Comparison of ENCODE assay signal across 12 mouse cellular contexts in genomic region chr2:166682866-166683265, GRCm38 (mm10). TPM values are rescaled to one million over a fixed set of nuclear protein-coding genes. Genes with fewer than 3 reads are reported as not detected.
DNase-seq lines count a peak whose midpoint lies in the region; ATAC-seq and TF ChIP-seq lines count a peak whose summit lies in the region.
"Had no signal": no experiment of that assay in that cellular context is flagged by ENCODE, and none has a peak within 500 bp of the region (broad histone marks: within the 10 kb centered on the region; RNA-seq: fewer than 3 reads in every experiment).

No protein-coding gene starts in this region.

- H3K27me3 ChIP-seq in stomach, embryonic 14.5 days (ENCODE audit: control insufficient read depth, insufficient read depth, low read length), result no peaks in the 10 kb centered on the region
- no peaks in the 10 kb centered on the region for H3K27me3 ChIP-seq in stomach, postnatal 0 days (ENCODE audit: control insufficient read depth, insufficient read depth, low read length)
- H3K27me3 ChIP-seq in limb, embryonic 13.5 days, result no peaks in the 10 kb centered on the region
- no peaks in the 10 kb centered on the region for H3K27me3 ChIP-seq in liver, postnatal 0 days (ENCODE audit: insufficient read depth, low read length)
- H3K27me3 ChIP-seq in thymus, adult 2 months (ENCODE audit: control insufficient read depth, insufficient read depth, low read length), result no peaks in the 10 kb centered on the region

- 0 out of 2 replicates have a peak overlapping the region, but pooled peaks have one; percentile 2 for H3K27ac ChIP-seq in stomach, embryonic 14.5 days (ENCODE audit: low read length)
- H3K27ac ChIP-seq in stomach, postnatal 0 days (replicated peaks), result no peak overlapping the region
- H3K27ac ChIP-seq in limb, embryonic 13.5 days, result peak overlapping the region; percentile 67; the same call in 1 of the 2 replicates
- H3K27ac ChIP-seq in liver, postnatal 0 days (ENCODE audit: low read depth), result no peak overlapping the region
- H3K27ac ChIP-seq in thymus, adult 2 months (ENCODE audit: control insufficient read depth, insufficient read depth, low read length), result no peak overlapping the region

- H3K9me3 ChIP-seq in stomach, embryonic 14.5 days (ENCODE audit: control insufficient read depth, low read depth, low read length), result no peaks in the 10 kb centered on the region
- H3K9me3 ChIP-seq in stomach, postnatal 0 days (ENCODE audit: control insufficient read depth, low read length), result no peaks in the 10 kb centered on the region
- H3K9me3 ChIP-seq in limb, embryonic 13.5 days, result no peaks in the 10 kb centered on the region
- H3K9me3 ChIP-seq in liver, postnatal 0 days (ENCODE audit: low read length), result no peaks in the 10 kb centered on the region

- no peak overlapping the region for H3K9ac ChIP-seq in stomach, embryonic 14.5 days (replicated peaks; ENCODE audit: low read depth, low read length)
- no peak overlapping the region for H3K9ac ChIP-seq in stomach, postnatal 0 days (ENCODE audit: low read length)
- H3K9ac ChIP-seq in limb, embryonic 13.5 days, result no peak overlapping the region
- H3K9ac ChIP-seq in liver, postnatal 0 days (replicated peaks), result no peak overlapping the region

- TF ChIP-seq CTCF in stomach, postnatal 0 days (IDR thresholded peaks at IDR 0.05; ENCODE audit: low read depth), result no peak
- no peak for TF ChIP-seq CTCF in liver, postnatal 0 days (IDR thresholded peaks at IDR 0.05; ENCODE audit: low read depth)
- no peak for TF ChIP-seq CTCF in thymus, adult 2 months (IDR thresholded peaks at IDR 0.05; ENCODE audit: borderline replicate concordance, control insufficient read depth, extremely low read depth, insufficient read depth, low read length, poor library complexity)

- peaks cover 7% of the 10 kb centered on the region; the same call in 1 of the 2 replicates for H3K4me1 ChIP-seq in stomach, embryonic 14.5 days (ENCODE audit: control insufficient read depth, insufficient read depth, low read length)
- no peaks in the 10 kb centered on the region for H3K4me1 ChIP-seq in stomach, postnatal 0 days (replicated peaks; ENCODE audit: control insufficient read depth, insufficient read depth)
- H3K4me1 ChIP-seq in limb, embryonic 13.5 days, result peaks cover 57% of the 10 kb centered on the region
- H3K4me1 ChIP-seq in liver, postnatal 0 days (ENCODE audit: insufficient read depth), result peaks cover 21% of the 10 kb centered on the region
- peaks cover 53% of the 10 kb centered on the region for H3K4me1 ChIP-seq in thymus, adult 2 months (replicated peaks; ENCODE audit: control insufficient read depth, insufficient read depth, low read length)

- TF ChIP-seq POLR2A in thymus, adult 2 months (IDR thresholded peaks at IDR 0.05; ENCODE audit: control insufficient read depth, extremely low read depth, insufficient read depth, low read length, poor library complexity), result no peak

- ATAC-seq in stomach, embryonic 14.5 days (ENCODE audit: insufficient number of reproducible peaks, insufficient read depth, low FRiP score, low read depth), result no peak
- ATAC-seq in stomach, postnatal 0 days (ENCODE audit: low FRiP score, low TSS enrichment), result no peak
- ATAC-seq in limb, embryonic 13.5 days (ENCODE audit: low FRiP score, low read depth), result no peak
- ATAC-seq in liver, postnatal 0 days, result no peak
- ATAC-seq: lung, postnatal 0 days had no signal

- no peaks in the 10 kb centered on the region for H3K36me3 ChIP-seq in stomach, embryonic 14.5 days (ENCODE audit: control insufficient read depth, insufficient read depth, low read length)
- H3K36me3 ChIP-seq in stomach, postnatal 0 days (ENCODE audit: control insufficient read depth, insufficient read depth, low read length), result no peaks in the 10 kb centered on the region
- H3K36me3 ChIP-seq in limb, embryonic 13.5 days, result no peaks in the 10 kb centered on the region
- no peaks in the 10 kb centered on the region for H3K36me3 ChIP-seq in liver, postnatal 0 days (replicated peaks; ENCODE audit: insufficient read depth, low read length)
- H3K36me3 ChIP-seq in thymus, adult 2 months (ENCODE audit: control insufficient read depth, insufficient read depth, low read length), result no peaks in the 10 kb centered on the region

- no peak overlapping the region for H3K4me3 ChIP-seq in stomach, embryonic 14.5 days (ENCODE audit: low read depth, low read length)
- H3K4me3 ChIP-seq in stomach, postnatal 0 days (ENCODE audit: low read depth, low read length), result no peak overlapping the region
- H3K4me3 ChIP-seq in limb, embryonic 13.5 days, result no peak overlapping the region
- no peak overlapping the region for H3K4me3 ChIP-seq in liver, postnatal 0 days (ENCODE audit: low read depth, low read length)
- H3K4me3 ChIP-seq in thymus, adult 2 months (ENCODE audit: control insufficient read depth, insufficient read depth, low read length), result no peak overlapping the region

- 63% methylated on average over 4 of the region's 4 CpGs for WGBS in stomach, embryonic 14.5 days
- WGBS in stomach, postnatal 0 days, result 61% methylated on average over 4 of the region's 4 CpGs
- WGBS in limb, embryonic 13.5 days, result 28% methylated on average over 4 of the region's 4 CpGs
- 68% methylated on average over 4 of the region's 4 CpGs for WGBS in liver, postnatal 0 days (ENCODE audit: insufficient replicate concordance)
- 94% methylated on average over 4 of the region's 4 CpGs for WGBS in thymus, adult 2 months

- H3K4me2 ChIP-seq in stomach, embryonic 14.5 days (replicated peaks; ENCODE audit: low read depth, low read length), result no peak overlapping the region
- no peak overlapping the region for H3K4me2 ChIP-seq in stomach, postnatal 0 days (replicated peaks; ENCODE audit: low read depth)
- no peak overlapping the region for H3K4me2 ChIP-seq in limb, embryonic 13.5 days (replicated peaks)
- no peak overlapping the region for H3K4me2 ChIP-seq in liver, postnatal 0 days (ENCODE audit: low read depth, low read length)

- no peak for TF ChIP-seq EP300 in stomach, postnatal 0 days (optimal IDR thresholded peaks at IDR 0.05)
- TF ChIP-seq EP300 in liver, postnatal 0 days (IDR thresholded peaks at IDR 0.05; ENCODE audit: low read depth), result no peak

- DNase-seq in cerebellum, adult 9-11 months, result peak; percentile 36
- no peak for DNase-seq in cerebellum, postnatal 36 days
- no peak for DNase-seq in stomach, postnatal 0 days (ENCODE audit: low spot score)
- DNase-seq in urinary bladder, postnatal 36 days (ENCODE audit: low spot score in 2 of 2), result no peak
- no peak for DNase-seq in liver, postnatal 0 days
- no peak for DNase-seq in thymus, adult 2 months
- DNase-seq: embryo, embryonic 11 days; gastrocnemius, postnatal 10 days; heart, postnatal 36 days had no signal

RNA-seq across cellular contexts. Expression of gene Prex1, which starts 30.8 kb away (rescaled TPM):
- polyA plus RNA-seq in stomach, embryonic 14.5 days (2014; fragmentation: Nextera tagmentation; extraction: Ambion mirVana), result 9.1 and 10.4 TPM in 2 replicates
- 12.0 and 12.8 TPM in 2 replicates for polyA plus RNA-seq in stomach, postnatal 0 days (2015; fragmentation: Nextera tagmentation; extraction: Ambion mirVana)
- polyA plus RNA-seq in limb, embryonic 13.5 days (2015; fragmentation: Nextera tagmentation; extraction: Ambion mirVana), result 18.8 and 19.4 TPM in 2 replicates
- polyA plus RNA-seq in liver, postnatal 0 days (2015; fragmentation: Nextera tagmentation; extraction: Ambion mirVana), result 5.4 and 6.3 TPM in 2 replicates
- 264 and 297 TPM in 2 replicates for polyA plus RNA-seq in thymus, adult 2 months (2012; rRNA removed)

Comparison
In these comparisons a context has a peak if more than half of its experiments do, and no peak if none do; other contexts are left out.
1. H3K27ac ChIP-seq: peak in stomach, embryonic 14.5 days (single experiment) and limb, embryonic 13.5 days (single experiment); none in stomach, postnatal 0 days (single experiment), liver, postnatal 0 days (single experiment) and thymus, adult 2 months (single experiment).
2. RNA of gene Prex1, which starts 30.8 kb away (polyA plus RNA-seq): 264 to 297 TPM in thymus, adult 2 months; 18.8 to 19.4 TPM in limb, embryonic 13.5 days, 12.0 to 12.8 TPM in stomach, postnatal 0 days, 9.1 to 10.4 TPM in stomach, embryonic 14.5 days and 5.4 to 6.3 TPM in liver, postnatal 0 days; every median in the first group is over 10 times any median in the second.